Mouse (Mus musculus): ENCODE measurements at regions not wholly inside any gene's neighbourhood (a gene's known extent, or its start where the extent isn't known, plus 50 kb on each side); places are given as distances from the start of the nearest gene placed in this dataset.
"Not testable (repeated sequence)": the region's sequence is repeated elsewhere in the genome, so short reads cannot be mapped to it uniquely, and the experiment has no call there.

- TF ChIP-seq CTCF (IDR thresholded peaks at IDR 0.05; ENCODE audit: borderline replicate concordance, insufficient read depth, low read depth, low read length); POLR2A (IDR thresholded peaks at IDR 0.05; ENCODE audit: borderline replicate concordance, insufficient read depth, low read length): not testable (repeated sequence)
These were observed 151.2 kb upstream of the Krba1 start for GRCm38 (mm10) chr6:48244191-48244590.

Data from cerebellum, adult 2 months (tissue).